Mouse (Mus musculus) bone marrow macrophage, adult 2 months (primary cell): ENCODE measurements around the gene Utp18. TPM values are rescaled to one million over a fixed set of nuclear protein-coding genes. Genes with fewer than 3 reads are reported as not detected.
"Not testable (repeated sequence)": the region's sequence is repeated elsewhere in the genome, so short reads cannot be mapped to it uniquely, and the experiment has no call there.

Experiments used
- H3K27ac ChIP-seq: 2 replicates; pipeline ENCODE4 v1.5.1; 2012; ENCODE audit warnings: low read depth, low read length; ENCODE audit not compliant: insufficient read depth
- H3K4me1 ChIP-seq: 2 replicates; pipeline ENCODE4 v1.6.1; 2012; ENCODE audit warnings: low read length; ENCODE audit not compliant: control insufficient read depth, insufficient read depth
- H3K4me3 ChIP-seq: 2 replicates; pipeline ENCODE4 v1.5.1; 2012; ENCODE audit warnings: mild to moderate bottlenecking, low read length, moderate library complexity; ENCODE audit not compliant: insufficient read depth
- CTCF ChIP-seq: IDR thresholded peaks from 2 replicates; pipeline ENCODE4 v1.5.1; 2012; ENCODE audit warnings: low read depth, mild to moderate bottlenecking, low read length, moderate library complexity
- POLR2A ChIP-seq: IDR thresholded peaks from 2 replicates; pipeline ENCODE4 v1.6.1; 2012; ENCODE audit warnings: mild to moderate bottlenecking, low read depth, low read length, borderline replicate concordance
- polyA plus RNA-seq: library from polyadenylated mRNA; stranded (reverse); fragments of >200 nt; gene quantifications from 2 replicates; pipeline ENCODE4 v1.2.4, GENCODE M21; 2012; ENCODE audit not compliant: missing spikeins, insufficient read depth, insufficient read length

Utp18 gene
- 10.3 and 10.5 TPM in 2 replicates for polyA plus RNA-seq

- Histone ChIP-seq H3K4me3 (peak within 1 kb of the TSS; percentile 97), H3K27ac (peak within 1 kb of the TSS; percentile 75), H3K4me1 (peaks cover 3% of the 10 kb centered on the region)
- TF ChIP-seq POLR2A (no peak), CTCF (no peak)
These were observed at the start of gene Utp18, which contains the start of gene Mbtd1 for GRCm38 (mm10) chr11:93885572-93886410. TSS of gene Utp18 (minus strand) at chr11:93885766. TSS of gene Mbtd1 (plus strand) at chr11:93885852.

- H3K4me1 ChIP-seq, result no peaks in the 10 kb centered on the region
- H3K4me3 ChIP-seq, result no peak overlapping the region
- TF ChIP-seq POLR2A (no peak), CTCF (no peak)
- no peak overlapping the region for H3K27ac ChIP-seq
These were observed 43.5 kb upstream of the Utp18 start for GRCm38 (mm10) chr11:93929106-93929505.

- H3K27ac ChIP-seq, H3K4me3 ChIP-seq, H3K4me1 ChIP-seq: not testable (repeated sequence)
These were observed 29.5 kb upstream of the Utp18 start for GRCm38 (mm10) chr11:93915019-93915418.

- Histone ChIP-seq H3K27ac (no peak overlapping the region), H3K4me3 (no peak overlapping the region), H3K4me1 (no peaks in the 10 kb centered on the region)
- TF ChIP-seq POLR2A, result no peak
- no peak for TF ChIP-seq CTCF
These were observed 26.0 kb upstream of the Utp18 start for GRCm38 (mm10) chr11:93911603-93912002.

GRCm38 (mm10) chr11:93908829-93909228 is 23.3 kb upstream of the Utp18 start:
- no peak for TF ChIP-seq POLR2A
- TF ChIP-seq CTCF, result no peak
- no peak overlapping the region for H3K4me3 ChIP-seq
- H3K4me1 ChIP-seq, result no peaks in the 10 kb centered on the region
- H3K27ac ChIP-seq, result no peak overlapping the region

- TF ChIP-seq CTCF (no peak), POLR2A (no peak)
- no peak overlapping the region for H3K27ac ChIP-seq
- no peak overlapping the region for H3K4me3 ChIP-seq
- no peaks in the 10 kb centered on the region for H3K4me1 ChIP-seq
These were observed 22.3 kb upstream of the Utp18 start for GRCm38 (mm10) chr11:93907839-93908238.

- TF ChIP-seq CTCF (no peak), POLR2A (no peak)
- Histone ChIP-seq H3K4me1 (no peaks in the 10 kb centered on the region), H3K27ac (no peak overlapping the region), H3K4me3 (no peak overlapping the region)
These were observed 21.3 kb upstream of the Utp18 start for GRCm38 (mm10) chr11:93906834-93907233.

GRCm38 (mm10) chr11:93897732-93898131 is 12.2 kb upstream of the Utp18 start:
- TF ChIP-seq CTCF (no peak), POLR2A (no peak)
- H3K27ac ChIP-seq, result no peak overlapping the region
- H3K4me1 ChIP-seq, result no peaks in the 10 kb centered on the region
- H3K4me3 ChIP-seq, result no peak overlapping the region

- Histone ChIP-seq H3K4me1 (peaks cover 3% of the 10 kb centered on the region), H3K4me3 (peak overlapping the region; percentile 56), H3K27ac (peak overlapping the region; percentile 75)
- TF ChIP-seq CTCF, result no peak
- TF ChIP-seq POLR2A, result no peak
These were observed 1.5 kb upstream of the Utp18 start for GRCm38 (mm10) chr11:93887080-93887447.

GRCm38 (mm10) chr11:93886411-93887079 is 979 bp upstream of the Utp18 start:
- TF ChIP-seq CTCF (no peak), POLR2A (no peak)
- peaks cover 3% of the 10 kb centered on the region for H3K4me1 ChIP-seq
- H3K27ac ChIP-seq, result peak overlapping the region; percentile 75
- H3K4me3 ChIP-seq, result peak overlapping the region; percentile 56
